Mouse (Mus musculus) CD4-positive, CD25-positive, alpha-beta regulatory T cell, adult 2 months (primary cell): Measurements from ENCODE around the gene BC052040.

Experiments
- DNase-seq: peaks from one replicate; pipeline ENCODE4 v3.0.0-alpha.2; 2012; ENCODE audit warnings: low read depth, low spot score

Gene BC052040

GRCm38 (mm10) chr2:115699032-115699431, 117.5 kb downstream of the BC052040 start:
- DNase-seq = no peak

GRCm38 (mm10) chr2:115702610-115703009, 121.1 kb downstream of the BC052040 start:
- no peak for DNase-seq

GRCm38 (mm10) chr2:115717535-115717934, 136.0 kb downstream of the BC052040 start:
- DNase-seq = no peak

GRCm38 (mm10) chr2:115717980-115718379, 136.5 kb downstream of the BC052040 start:
- no peak for DNase-seq

DNA sequence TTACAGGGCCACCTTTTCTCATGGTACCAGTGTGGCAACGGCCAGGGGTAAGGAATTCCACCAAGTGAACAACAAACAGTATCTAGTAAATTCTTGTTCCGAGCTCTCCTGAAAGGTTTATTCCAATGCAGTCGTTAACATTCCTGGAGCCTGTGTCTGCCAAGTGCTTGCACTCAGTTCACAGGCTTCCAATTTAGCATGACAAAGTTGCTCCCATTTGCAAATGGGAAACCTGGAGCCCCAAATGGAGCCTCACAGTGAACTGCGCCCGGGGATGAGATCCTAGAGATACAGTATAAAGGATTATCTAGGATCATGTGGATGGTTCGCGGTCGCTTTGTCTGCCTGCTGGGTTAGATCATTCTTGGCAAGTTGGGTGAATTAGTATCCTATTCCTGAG, 141.9 kb downstream of the BC052040 start:
- DNase-seq = no peak

DNA sequence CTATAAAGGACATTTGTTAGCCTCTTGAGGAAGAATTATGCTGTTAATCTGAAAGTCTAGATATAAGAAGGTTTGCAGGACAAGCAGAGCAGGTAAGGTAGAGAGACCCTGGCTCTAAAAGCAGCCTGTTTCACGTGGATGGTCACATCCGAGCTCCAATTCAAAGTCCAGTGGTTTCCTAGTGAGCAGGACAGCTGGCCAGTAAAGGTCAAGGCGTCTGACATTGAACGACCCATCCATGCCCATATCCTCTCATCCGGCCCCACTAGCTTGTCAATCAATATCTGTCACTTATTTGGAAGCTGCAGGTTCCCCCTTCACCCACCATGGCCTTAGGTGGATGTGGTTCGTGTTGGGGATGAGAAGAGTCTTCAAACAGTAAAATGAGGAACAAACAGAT, 142.7 kb downstream of the BC052040 start:
- no peak for DNase-seq

DNA sequence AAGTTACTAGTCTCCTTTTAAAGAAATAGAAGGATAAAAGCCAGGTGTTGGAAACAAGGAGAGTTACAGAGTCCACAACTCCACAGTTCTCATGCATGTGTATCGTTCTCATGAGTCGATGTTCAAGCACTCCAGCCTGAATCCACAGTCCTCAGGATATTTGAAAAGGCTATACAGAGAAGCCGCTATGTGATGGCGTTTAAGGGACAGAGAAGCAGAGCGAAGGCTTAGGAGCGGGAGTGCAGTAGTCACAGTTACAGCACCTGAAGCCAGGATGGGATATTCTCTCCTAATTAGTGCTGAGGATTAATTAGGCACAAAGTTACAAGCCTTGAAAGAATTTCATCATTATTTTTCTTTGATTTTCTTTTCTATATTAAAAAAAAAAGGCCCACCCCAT, 143.2 kb downstream of the BC052040 start:
- DNase-seq = no peak

GRCm38 (mm10) chr2:115725503-115725902, 144.0 kb downstream of the BC052040 start:
- DNase-seq = no peak

DNA sequence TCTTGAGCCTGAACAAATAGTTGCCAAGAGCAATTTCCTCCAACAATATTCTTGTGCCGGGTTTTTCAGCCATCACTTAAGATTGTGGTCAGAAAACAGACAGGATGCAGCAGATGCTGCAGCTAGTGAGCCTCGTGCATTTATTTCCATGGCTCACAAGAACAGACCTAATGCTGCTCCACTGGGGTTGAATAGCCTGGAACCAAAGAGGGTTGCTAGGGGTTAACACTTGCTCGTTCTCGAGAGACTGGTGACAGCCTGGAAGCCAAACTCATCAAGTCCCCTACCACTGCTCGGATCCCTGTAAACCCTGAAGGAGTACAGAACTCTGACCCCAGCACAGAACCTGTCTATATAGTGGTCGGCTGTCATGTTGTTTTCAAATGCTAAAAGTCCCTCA, 144.4 kb downstream of the BC052040 start:
- no peak for DNase-seq

DNA sequence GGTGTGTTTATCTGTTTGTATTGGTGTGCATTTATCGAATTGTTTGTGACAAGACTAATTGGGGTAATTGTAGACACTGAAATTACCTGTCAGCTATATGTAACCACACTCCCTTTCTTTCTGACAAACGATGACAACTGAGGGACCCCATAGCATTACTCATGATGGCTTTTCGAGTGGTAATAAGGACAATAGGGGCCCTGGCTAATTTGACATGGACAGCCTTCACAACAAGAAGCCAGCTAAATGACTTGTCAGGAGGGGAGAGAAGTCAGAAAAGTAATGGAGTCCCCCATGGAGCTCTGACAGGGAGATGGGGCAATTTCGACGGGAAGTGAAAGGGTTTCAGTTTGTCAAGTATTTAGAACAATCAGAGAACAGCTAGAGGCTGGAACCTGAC, 145.3 kb downstream of the BC052040 start:
- DNase-seq = no peak

DNA sequence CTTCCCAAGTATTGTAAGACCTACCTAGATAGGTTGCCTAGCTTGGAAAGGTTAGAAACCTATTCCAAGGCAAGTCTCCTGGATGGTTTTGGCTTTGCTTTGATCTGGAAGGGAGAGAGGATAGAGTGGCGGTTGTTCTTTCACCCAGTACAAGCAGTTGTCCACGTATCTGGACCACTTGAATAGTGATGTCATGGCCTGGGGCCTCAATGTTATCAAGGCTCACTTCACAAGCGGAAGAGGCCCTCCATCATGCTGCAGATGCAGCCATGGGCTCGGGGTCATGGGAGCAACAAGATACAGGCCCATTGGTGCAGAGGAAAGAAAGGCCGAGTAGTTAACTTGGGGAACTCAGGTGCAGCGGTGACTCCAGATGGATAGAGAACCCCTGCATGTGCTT, 147.1 kb downstream of the BC052040 start:
- no peak for DNase-seq

DNA sequence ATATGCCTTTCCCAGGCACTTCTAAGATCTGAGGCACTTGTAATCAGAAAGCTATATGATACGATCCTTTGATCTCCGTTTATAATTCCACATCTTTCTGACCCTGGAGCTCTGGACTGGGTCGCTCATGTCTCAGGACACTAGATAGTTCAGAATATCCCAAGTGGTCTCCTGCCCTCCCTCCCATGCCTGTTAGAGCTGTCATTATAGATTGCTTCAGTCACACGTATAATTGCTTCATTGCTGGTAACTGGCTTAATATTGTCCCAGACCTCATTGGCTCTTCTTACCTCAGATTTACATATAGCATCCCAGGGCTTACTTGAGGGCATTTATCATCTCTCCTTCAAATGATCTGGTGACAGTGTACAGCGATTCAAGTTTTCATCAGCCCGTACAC, 149.0 kb downstream of the BC052040 start:
- no peak for DNase-seq

DNA sequence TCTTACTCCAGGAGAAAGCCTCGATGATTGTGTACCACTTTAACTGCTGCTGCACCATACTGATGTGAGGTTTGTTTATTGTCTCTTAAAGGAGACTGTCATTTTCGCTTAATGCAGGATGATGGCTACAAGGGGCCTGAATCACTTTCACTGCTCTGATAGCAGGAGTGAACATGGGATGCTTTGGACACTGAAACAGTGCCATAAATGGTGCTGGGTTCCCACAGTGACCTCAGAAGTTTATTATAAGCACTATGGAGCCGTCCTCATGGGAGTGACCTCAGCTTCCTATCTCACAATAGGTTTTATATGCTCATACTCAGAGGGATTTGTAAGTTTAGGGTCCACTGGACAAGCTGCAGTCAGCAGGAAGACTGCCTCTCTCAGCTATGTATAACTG, 149.7 kb downstream of the BC052040 start:
- no peak for DNase-seq

GRCm38 (mm10) chr2:115732572-115732971, 151.1 kb downstream of the BC052040 start:
- no peak for DNase-seq

DNA sequence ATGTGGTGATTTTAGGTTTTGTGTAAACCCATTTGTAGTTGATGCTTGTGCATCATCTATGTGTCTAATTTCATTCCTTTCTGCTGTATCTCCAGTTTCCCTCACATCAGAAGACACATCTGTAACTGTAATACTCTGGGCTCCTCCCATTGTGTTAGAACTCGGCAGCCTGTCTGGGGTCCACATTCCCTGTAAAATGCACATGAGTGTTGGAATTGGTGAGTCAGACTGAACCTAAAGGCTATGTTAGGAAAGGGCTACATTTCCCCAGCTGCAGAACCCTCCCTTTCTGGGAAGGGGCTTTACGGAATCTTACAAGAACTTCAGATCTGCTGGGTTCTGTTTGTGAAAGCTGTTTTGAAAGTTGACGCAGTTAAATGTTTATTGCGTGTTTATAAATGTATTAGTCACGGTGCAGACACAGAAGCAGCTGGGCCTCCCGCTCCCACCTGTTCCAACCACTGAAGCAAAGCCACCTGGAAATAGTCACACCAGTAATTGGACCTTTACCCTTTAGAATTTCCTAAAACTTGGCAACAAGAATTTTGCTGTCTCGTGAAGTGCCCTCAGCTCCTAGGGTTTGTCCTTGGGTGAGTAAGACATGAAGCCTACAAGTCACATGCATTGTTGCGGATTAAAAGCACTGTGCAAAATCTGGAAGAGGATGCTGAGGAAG, 151.6 kb downstream of the BC052040 start:
- no peak for DNase-seq

DNA sequence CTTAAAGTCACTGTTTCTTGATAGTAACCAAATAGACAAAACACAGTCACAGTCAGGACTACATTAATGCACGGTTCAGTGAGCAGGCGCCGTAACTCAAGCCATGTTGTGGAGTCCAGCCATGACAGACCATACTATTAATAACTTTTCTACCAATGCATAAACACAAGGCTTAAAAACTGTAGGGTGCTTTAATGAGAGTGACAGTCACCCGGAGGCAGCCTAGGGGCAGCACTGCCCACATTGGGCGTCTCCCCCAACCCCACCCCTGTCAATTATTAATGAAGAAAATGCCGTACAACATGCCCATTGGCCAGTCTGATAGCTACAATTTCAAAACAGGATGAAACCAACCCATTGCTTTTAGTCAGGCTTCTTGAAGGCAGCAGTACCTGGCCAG, 153.3 kb downstream of the BC052040 start:
- DNase-seq = no peak

GRCm38 (mm10) chr2:115736416-115736815, 154.9 kb downstream of the BC052040 start:
- no peak for DNase-seq

DNA sequence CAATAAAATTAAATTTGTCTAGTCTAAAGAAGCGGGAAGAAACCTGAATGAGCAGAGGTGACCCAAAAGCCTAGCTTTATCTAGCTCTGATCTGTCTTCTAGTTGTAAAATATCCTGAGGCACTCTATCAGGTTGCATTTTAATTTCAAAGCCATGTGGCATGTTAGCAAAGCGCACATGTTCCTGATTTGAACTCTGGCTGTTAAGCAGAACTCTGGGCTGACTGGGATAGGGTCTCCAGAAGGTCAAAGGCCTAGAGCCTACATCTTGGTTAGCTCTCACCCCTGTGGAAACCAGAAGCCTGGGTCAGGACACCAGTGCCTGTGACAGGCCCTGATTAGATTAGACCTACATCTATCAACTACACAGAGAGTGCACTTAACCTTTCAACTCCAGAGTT, 156.4 kb downstream of the BC052040 start:
- no peak for DNase-seq

- no peak for DNase-seq
Observed at GRCm38 (mm10) chr2:115742061-115742460, 160.5 kb downstream of the BC052040 start.

DNA sequence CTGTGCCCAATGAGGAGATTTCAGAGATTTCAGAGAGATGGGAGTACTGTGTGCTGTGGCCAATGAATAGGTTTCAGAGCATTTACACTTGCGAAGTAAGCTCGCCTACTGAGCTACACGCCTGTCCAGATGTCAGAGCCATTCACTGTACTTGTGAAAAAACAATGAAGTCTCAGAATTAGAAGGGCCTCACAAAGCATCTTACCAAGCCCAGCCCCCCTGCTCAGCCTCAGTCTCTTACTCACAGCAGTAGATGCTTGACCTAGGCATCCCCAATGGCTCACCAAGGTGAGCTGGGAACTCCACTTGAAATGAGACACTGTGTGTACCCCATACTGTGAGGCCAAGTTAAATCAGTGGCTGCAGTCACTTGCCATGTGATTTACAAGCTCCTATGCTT, 166.1 kb downstream of the BC052040 start:
- DNase-seq = no peak

- DNase-seq = no peak
Observed at GRCm38 (mm10) chr2:115751177-115751576, 169.7 kb downstream of the BC052040 start.

- DNase-seq = no peak
Observed at GRCm38 (mm10) chr2:115757685-115758084, 176.2 kb downstream of the BC052040 start.

DNA sequence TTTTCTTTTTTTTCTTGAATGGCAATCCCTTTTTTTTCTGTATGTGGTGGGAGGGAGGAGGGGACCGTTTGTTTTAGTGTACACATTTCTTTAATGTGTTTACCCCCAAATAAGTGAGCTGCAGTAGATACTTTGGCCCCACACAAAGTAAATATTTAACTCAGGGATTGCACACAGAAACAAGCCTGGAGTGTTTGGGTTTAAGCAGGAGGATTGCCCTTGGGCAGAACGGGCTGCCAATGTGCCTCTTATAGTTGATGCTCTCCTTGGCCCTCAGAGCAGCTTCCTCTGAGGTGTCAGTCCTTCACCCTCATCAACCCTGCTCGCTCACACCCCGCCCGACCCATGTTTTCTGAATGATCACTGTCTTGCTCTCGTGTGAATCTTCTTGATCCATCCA, 177.0 kb downstream of the BC052040 start:
- no peak for DNase-seq
